Mouse (Mus musculus) G1E (cell line): ENCODE results near the gene Upk2.

Experiments
- CTCF ChIP-seq: IDR thresholded peaks from 2 replicates; pipeline ENCODE4 v1.5.1; 2012; ENCODE audit warnings: low read depth, low read length, inconsistent platforms, mixed read lengths
- GATA1 ChIP-seq: IDR thresholded peaks from 2 replicates; pipeline ENCODE4 v1.6.1; 2012; ENCODE audit warnings: borderline replicate concordance, low read length, inconsistent platforms, mixed read lengths
- GATA2 ChIP-seq: IDR thresholded peaks from 2 replicates; pipeline ENCODE4 v1.6.1; 2012; ENCODE audit warnings: low read depth, low read length, inconsistent platforms, borderline replicate concordance
- POLR2AphosphoS5 ChIP-seq: IDR thresholded peaks from 2 replicates; pipeline ENCODE4 v1.6.1; 2012; ENCODE audit warnings: low read depth, low read length, inconsistent platforms; ENCODE audit not compliant: insufficient replicate concordance
- TAL1 ChIP-seq: conservative IDR thresholded peaks from 2 replicates; pipeline ENCODE4 v1.6.1; 2012; ENCODE audit warnings: low read depth, low read length, inconsistent platforms, mixed read lengths

DNA sequence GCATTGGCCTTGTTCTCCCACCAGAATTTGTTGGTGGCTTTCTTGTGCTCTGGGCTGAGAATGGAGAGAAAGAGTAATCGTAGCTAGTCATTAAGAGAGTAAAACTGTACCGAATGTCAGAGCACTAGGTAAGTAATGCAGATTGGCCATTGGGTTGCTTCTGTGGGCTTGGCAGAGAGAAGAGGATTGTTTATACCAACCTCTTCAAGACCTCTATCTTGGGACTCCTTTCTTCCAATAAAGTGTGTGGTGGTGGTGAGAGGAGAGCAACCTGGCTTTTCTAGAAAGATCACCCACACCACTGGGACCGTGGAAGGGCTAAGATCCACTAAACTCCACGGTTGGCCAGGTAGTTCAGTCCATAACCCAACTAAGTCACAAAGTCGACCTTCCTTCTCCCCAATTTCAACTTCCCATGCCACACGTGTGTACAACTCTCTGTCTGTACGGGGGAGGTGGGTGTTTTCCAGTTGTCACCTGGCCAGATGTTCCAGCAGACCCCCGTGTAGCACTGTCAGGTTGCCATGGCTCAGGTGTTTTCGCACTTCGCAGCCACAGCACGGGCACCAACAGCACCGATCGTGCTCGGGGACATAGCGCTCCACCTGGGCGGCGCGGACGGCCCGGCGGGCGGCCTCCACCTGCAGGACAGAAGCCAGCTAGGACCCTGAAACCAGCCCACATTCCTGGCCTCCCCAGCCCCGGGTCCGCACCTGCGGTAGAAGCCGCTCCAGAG lies 37.5 kb downstream of the Upk2 start:
- TF ChIP-seq CTCF (no peak), GATA1 (no peak), POLR2AphosphoS5 (no peak), GATA2 (no peak), TAL1 (no peak)
